Mouse (Mus musculus) E14TG2a.4 (cell line): Measurements from ENCODE around the gene Arl2bp.

ENCODE experiments used
- CTCF ChIP-seq: conservative IDR thresholded peaks from 2 replicates; pipeline ENCODE4 v1.5.1; 2014; ENCODE audit warnings: low read length
- NANOG ChIP-seq: IDR thresholded peaks from 2 replicates; pipeline ENCODE4 v1.6.1; 2014; ENCODE audit warnings: borderline replicate concordance, low read length, mixed read lengths
- POU5F1 ChIP-seq: IDR thresholded peaks from 2 replicates; pipeline ENCODE4 v1.6.1; 2014; ENCODE audit warnings: low read length, borderline replicate concordance

- TF ChIP-seq CTCF: no peak
- TF ChIP-seq NANOG: no peak
- TF ChIP-seq POU5F1: no peak
These were observed 21.2 kb upstream of the Arl2bp start for GRCm38 (mm10) chr8:94645202-94645601.
